Mouse (Mus musculus): ENCODE measurements around the gene Spata7. TPM values are rescaled to one million over a fixed set of nuclear protein-coding genes. Genes with fewer than 3 reads are reported as not detected.

Spata7 gene
- polyA plus RNA-seq, 1 experiment from 2014 or later, result 30.6 TPM

DNA sequence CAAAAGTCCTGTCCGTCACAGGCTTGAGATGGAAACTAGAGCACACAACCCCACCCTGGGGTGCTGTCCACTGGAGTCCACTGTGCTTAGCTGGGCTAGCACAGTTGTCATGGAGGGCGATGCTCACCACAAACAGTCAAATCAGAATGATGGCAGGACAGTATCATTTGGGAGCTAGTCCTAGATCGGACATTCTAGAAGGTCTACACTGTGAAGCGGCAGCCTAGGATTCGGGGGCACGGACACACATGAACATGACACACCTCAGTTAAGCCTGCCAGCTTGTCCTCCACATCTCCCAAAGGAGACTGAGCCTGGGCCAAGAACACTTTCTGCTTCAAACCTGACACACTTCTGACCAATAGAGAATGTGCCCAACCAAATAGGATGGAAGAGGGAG lies 48.9 kb downstream of the Spata7 start:
- H3K27ac ChIP-seq (replicated peaks), result no peak overlapping the region
- H3K27me3 ChIP-seq, result no peaks in the 10 kb centered on the region
- WGBS, result 96% methylated on average over 6 of the region's 6 CpGs
- 0 out of 2 replicates have a peak, but pooled peaks cover 1% of the 10 kb centered on the region for H3K36me3 ChIP-seq
- H3K4me3 ChIP-seq, result no peak overlapping the region
- no peak for ATAC-seq (ENCODE audit: low FRiP score, low read depth)
- H3K4me1 ChIP-seq (replicated peaks), result no peaks in the 10 kb centered on the region
- no peak overlapping the region for H3K9ac ChIP-seq
- no peak overlapping the region for H3K4me2 ChIP-seq
- no peaks in the 10 kb centered on the region for H3K9me3 ChIP-seq

DNA sequence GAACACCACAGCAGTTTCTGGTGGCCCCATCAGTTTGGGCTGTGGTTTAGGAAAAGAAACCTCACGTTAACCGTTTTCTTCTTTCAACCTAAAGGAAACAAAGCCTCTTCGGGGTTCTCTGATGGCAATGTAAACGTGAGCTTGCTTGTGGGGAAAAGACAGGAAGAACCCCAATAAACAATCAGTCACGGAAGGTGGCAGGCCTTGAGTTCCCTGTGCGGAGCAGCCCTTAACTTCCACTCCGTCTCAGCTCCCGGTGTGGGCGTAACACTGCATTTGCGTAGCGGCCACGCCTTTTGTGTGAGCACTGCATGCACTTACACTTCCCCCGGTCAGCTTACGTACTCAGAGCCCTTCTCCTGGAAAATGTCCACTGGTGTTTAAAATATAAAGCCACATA lies 49.4 kb downstream of the Spata7 start:
- WGBS, result 42% methylated on average over 14 of the region's 14 CpGs
- 0 out of 2 replicates have a peak, but pooled peaks cover 2% of the 10 kb centered on the region for H3K36me3 ChIP-seq
- no peak overlapping the region for H3K27ac ChIP-seq (replicated peaks)
- no peaks in the 10 kb centered on the region for H3K4me1 ChIP-seq (replicated peaks)
- no peak for ATAC-seq (ENCODE audit: low FRiP score, low read depth)
- no peak overlapping the region for H3K4me3 ChIP-seq
- H3K4me2 ChIP-seq, result no peak overlapping the region
- no peaks in the 10 kb centered on the region for H3K9me3 ChIP-seq
- no peaks in the 10 kb centered on the region for H3K27me3 ChIP-seq
- no peak overlapping the region for H3K9ac ChIP-seq

DNA sequence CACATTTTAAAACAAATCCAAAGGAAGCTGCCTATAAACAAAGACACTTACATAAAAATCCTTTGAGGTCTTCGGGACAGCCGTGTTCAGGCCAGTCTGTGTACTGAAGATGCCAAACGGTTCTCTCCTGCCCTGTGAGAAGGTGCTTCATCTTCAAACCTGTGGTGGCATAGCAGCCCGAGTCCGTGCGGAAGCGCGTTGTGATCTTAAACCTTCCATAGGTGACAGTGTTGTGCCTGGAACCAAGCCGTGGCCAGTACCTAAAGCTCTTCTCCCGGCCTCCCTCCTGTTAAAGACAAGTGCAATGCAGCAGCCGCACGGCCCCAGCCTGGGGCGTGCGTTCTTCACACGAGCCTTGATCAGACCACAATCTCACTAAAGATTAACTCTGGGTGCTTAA lies 51.9 kb downstream of the Spata7 start:
- Histone ChIP-seq H3K4me3 (no peak overlapping the region), H3K27ac (replicated peaks) (no peak overlapping the region), H3K27me3 (no peaks in the 10 kb centered on the region), H3K4me2 (no peak overlapping the region), H3K4me1 (replicated peaks) (no peaks in the 10 kb centered on the region), H3K36me3 (0 out of 2 replicates have a peak, but pooled peaks cover 2% of the 10 kb centered on the region), H3K9ac (no peak overlapping the region), H3K9me3 (no peaks in the 10 kb centered on the region)
- ATAC-seq (ENCODE audit: low FRiP score, low read depth), result no peak
- WGBS, result 82% methylated on average over 15 of the region's 15 CpGs

DNA sequence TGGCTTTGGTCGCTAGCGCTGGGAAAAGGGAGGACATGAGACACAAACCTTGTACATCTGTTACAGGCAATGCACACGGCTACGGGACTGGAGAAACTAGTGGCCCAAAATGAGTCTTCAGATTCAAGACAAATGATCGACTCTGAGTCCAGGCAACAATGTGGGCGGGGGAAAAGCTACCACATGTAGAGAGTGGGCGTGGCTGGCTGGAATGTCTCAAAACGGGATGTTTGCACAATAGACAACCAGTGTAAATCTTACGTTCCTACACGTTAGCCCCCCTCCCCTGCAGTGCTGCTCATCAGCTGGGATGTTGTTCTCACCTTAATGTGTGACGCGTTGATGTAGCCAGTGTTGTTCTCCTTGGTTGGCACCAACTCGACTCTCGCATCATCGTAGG lies 54.2 kb downstream of the Spata7 start:
- ATAC-seq (ENCODE audit: low FRiP score, low read depth), result no peak
- 81% methylated on average over 15 of the region's 15 CpGs for WGBS
- H3K27ac ChIP-seq (replicated peaks), result no peak overlapping the region
- H3K4me1 ChIP-seq (replicated peaks), result no peaks in the 10 kb centered on the region
- H3K4me3 ChIP-seq, result no peak overlapping the region
- H3K27me3 ChIP-seq, result no peaks in the 10 kb centered on the region
- H3K9me3 ChIP-seq, result no peaks in the 10 kb centered on the region
- H3K36me3 ChIP-seq, result 0 out of 2 replicates have a peak, but pooled peaks cover 2% of the 10 kb centered on the region
- H3K9ac ChIP-seq, result no peak overlapping the region
- H3K4me2 ChIP-seq, result no peak overlapping the region

DNA sequence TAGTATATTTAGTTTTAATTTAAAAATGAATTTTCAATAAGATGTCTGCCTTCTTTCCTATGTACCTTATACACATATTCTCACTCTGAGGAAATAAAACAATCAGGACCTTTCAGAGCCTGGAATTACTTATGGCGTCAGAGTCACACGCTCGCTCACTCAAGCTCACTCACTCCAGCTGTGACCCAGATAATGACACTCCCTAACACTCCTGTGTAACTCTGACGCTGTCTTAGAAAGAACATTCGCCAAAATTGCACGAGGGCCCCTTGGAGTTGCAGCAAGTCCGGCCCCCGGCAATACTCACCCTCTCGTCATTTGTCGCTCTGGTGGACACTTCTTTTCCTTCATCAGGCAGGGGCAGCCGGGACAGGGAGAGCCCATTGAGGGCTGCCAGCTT lies 55.2 kb downstream of the Spata7 start:
- Histone ChIP-seq H3K4me1 (replicated peaks) (no peaks in the 10 kb centered on the region), H3K9me3 (no peaks in the 10 kb centered on the region), H3K9ac (no peak overlapping the region), H3K36me3 (peaks cover 2% of the 10 kb centered on the region; the same call in 1 of the 2 replicates), H3K27ac (replicated peaks) (no peak overlapping the region), H3K4me2 (no peak overlapping the region), H3K27me3 (no peaks in the 10 kb centered on the region), H3K4me3 (no peak overlapping the region)
- WGBS, result 82% methylated on average over 11 of the region's 11 CpGs
- ATAC-seq (ENCODE audit: low FRiP score, low read depth), result no peak

DNA sequence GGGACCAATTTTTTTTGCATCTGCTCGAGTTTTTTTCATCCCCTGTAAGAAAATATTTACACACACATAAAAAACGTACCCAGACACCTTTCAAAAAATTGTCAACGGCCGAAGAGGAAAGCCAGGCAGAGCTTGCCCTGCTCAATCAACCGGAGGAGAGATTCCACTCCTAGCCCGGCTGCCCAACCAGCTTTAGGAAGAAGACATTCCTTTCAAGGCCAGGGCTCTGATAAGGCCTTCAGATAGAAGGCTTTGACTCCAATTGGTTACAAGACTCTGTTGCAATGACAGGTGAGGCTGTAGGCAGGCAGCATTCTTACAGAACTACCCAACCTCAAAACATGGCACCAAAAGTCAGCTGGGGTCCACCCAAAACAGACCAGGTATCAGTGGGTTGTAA lies 55.6 kb downstream of the Spata7 start:
- 85% methylated on average over 6 of the region's 6 CpGs for WGBS

DNA sequence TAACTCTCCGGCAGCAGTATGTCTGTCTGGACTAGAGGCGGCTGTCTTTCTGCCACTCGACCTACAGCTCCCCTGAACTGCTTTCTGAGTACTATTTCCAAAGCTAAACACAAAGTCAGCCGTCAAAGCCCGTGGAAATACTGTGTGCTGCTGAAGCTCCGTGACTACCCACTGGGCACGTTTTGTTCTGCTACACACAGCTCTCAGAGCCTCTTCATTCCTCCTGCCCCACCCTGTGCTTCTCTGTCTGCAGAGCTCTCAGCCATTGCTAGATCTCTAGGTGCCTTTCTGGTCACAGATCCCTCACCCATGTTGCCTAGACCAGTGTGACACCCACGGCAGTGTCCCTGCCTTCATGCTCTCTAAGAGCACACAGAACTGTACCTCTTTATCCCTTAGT lies 62.3 kb downstream of the Spata7 start:
- no peak overlapping the region for H3K9ac ChIP-seq
- ATAC-seq (ENCODE audit: low FRiP score, low read depth), result no peak
- H3K27ac ChIP-seq (replicated peaks), result no peak overlapping the region
- no peaks in the 10 kb centered on the region for H3K27me3 ChIP-seq
- no peaks in the 10 kb centered on the region for H3K9me3 ChIP-seq
- no peak overlapping the region for H3K4me3 ChIP-seq
- 77% methylated on average over 8 of the region's 8 CpGs for WGBS
- no peaks in the 10 kb centered on the region; the same call in none of the 2 replicates for H3K36me3 ChIP-seq
- H3K4me2 ChIP-seq, result no peak overlapping the region
- H3K4me1 ChIP-seq (replicated peaks), result no peaks in the 10 kb centered on the region

More for the DNA sequence above, 55.6 kb downstream of the Spata7 start:
- Histone ChIP-seq H3K4me2 (no peak overlapping the region), H3K27me3 (no peaks in the 10 kb centered on the region), H3K4me3 (no peak overlapping the region), H3K9me3 (no peaks in the 10 kb centered on the region), H3K4me1 (replicated peaks) (no peaks in the 10 kb centered on the region), H3K36me3 (peaks cover 2% of the 10 kb centered on the region; the same call in 1 of the 2 replicates), H3K9ac (no peak overlapping the region), H3K27ac (replicated peaks) (no peak overlapping the region)
- ATAC-seq (ENCODE audit: low FRiP score, low read depth), result no peak

DNA sequence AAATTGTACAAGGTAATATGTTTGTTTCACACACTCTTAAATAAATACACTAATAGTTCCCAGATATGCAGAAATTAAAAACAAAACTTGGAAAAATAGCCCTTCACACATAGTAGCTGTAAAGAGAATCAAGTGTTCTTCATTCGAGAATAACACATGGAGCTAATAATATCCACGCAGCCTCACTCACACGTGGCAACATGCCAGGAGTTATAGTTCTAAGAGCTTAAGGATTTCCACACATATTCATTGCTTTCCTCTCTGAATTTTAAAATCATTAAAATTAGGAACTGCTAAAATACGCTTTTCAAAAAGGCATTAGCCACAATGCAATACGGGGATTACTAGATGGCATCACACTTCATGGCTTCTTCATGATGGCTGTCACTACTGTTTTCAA lies 69.2 kb downstream of the Spata7 start:
- no peaks in the 10 kb centered on the region for H3K27me3 ChIP-seq
- WGBS, result 86% methylated on average over 5 of the region's 5 CpGs

DNA sequence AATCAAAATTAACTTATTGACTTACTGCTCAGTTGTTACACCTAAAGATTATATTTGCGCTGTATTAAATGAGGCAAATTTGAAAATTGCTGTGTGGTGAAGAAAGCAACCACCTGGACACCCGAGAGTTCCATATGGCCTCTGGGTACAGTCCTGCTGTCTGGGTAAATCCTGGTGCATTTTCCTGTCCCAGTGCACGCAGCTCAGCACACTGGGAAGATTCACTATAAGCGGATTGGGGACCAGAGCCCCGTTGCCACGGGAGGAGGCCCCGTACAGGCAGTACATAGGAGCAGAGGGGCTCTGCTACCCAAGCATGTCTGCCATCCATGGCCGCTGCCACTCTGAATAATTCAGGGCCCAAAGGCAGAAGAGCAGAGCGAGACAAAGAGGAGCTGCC lies 73.6 kb downstream of the Spata7 start:
- 78% methylated on average over 9 of the region's 9 CpGs for WGBS
- no peaks in the 10 kb centered on the region; the same call in 1 of the 2 replicates for H3K36me3 ChIP-seq
- H3K4me1 ChIP-seq (replicated peaks), result no peaks in the 10 kb centered on the region
- H3K9me3 ChIP-seq, result no peaks in the 10 kb centered on the region
- no peak for ATAC-seq (ENCODE audit: low FRiP score, low read depth)
- H3K27ac ChIP-seq (replicated peaks), result no peak overlapping the region
- H3K4me3 ChIP-seq, result no peak overlapping the region
- no peaks in the 10 kb centered on the region for H3K27me3 ChIP-seq
- no peak overlapping the region for H3K4me2 ChIP-seq
- H3K9ac ChIP-seq, result no peak overlapping the region

More for the DNA sequence above, 69.2 kb downstream of the Spata7 start:
- Histone ChIP-seq H3K9ac (no peak overlapping the region), H3K36me3 (no peaks in the 10 kb centered on the region; the same call in 1 of the 2 replicates), H3K4me3 (no peak overlapping the region), H3K27ac (replicated peaks) (no peak overlapping the region), H3K4me1 (replicated peaks) (no peaks in the 10 kb centered on the region), H3K4me2 (no peak overlapping the region), H3K9me3 (no peaks in the 10 kb centered on the region)
- ATAC-seq (ENCODE audit: low FRiP score, low read depth), result no peak

DNA sequence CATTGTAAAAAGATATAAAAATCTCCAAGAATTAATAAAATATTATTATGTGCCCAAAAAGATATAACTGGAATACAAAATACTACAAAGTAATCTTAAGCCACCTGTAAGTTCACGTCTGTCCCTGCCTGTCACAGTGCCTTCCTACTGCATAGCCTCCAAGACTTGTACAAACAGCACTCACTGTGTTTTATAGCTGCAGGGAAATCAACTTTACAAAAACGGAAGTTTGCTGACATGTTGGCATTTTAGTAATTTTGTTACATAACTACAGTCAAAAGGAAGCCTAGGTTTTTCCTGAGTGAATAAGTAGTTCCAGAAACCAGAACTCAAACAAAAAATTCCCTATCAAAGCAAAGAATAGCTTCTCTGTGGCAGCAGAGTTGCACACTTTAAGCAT lies 75.6 kb downstream of the Spata7 start:
- no peak for ATAC-seq (ENCODE audit: low FRiP score, low read depth)
- no peak overlapping the region for H3K4me2 ChIP-seq
- no peak overlapping the region for H3K4me3 ChIP-seq
- H3K4me1 ChIP-seq (replicated peaks), result no peaks in the 10 kb centered on the region
- no peak overlapping the region for H3K9ac ChIP-seq
- no peak overlapping the region for H3K27ac ChIP-seq (replicated peaks)
- H3K27me3 ChIP-seq, result no peaks in the 10 kb centered on the region
- H3K9me3 ChIP-seq, result no peaks in the 10 kb centered on the region
- 80% methylated on average over 2 of the region's 2 CpGs for WGBS
- no peaks in the 10 kb centered on the region; the same call in 1 of the 2 replicates for H3K36me3 ChIP-seq

DNA sequence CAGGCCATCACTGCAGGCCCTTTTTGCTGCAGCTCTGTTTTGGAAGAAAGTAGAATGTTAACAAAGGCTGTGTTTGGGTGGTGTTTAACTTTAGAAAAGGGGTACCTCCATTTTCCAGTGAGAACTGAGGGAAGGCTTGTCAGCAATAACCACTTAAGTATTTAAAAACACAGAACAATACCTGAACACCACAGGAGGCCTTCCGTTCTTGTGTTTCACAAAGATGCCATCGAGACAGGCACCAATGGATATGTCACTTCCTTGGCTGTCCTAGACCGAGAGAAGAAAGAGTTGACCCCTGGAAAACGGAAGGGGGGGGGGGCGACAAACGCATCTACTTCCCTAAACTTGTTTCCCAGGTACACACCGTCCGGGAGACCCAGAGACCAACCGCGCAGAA lies 76.0 kb downstream of the Spata7 start:
- no peak for ATAC-seq (ENCODE audit: low FRiP score, low read depth)
- 72% methylated on average over 10 of the region's 10 CpGs for WGBS
- H3K27ac ChIP-seq (replicated peaks), result no peak overlapping the region
- no peaks in the 10 kb centered on the region for H3K4me1 ChIP-seq (replicated peaks)
- H3K9ac ChIP-seq, result no peak overlapping the region
- H3K4me2 ChIP-seq, result no peak overlapping the region
- no peak overlapping the region for H3K4me3 ChIP-seq
- H3K27me3 ChIP-seq, result no peaks in the 10 kb centered on the region
- no peaks in the 10 kb centered on the region for H3K9me3 ChIP-seq
- H3K36me3 ChIP-seq, result no peaks in the 10 kb centered on the region; the same call in 1 of the 2 replicates

DNA sequence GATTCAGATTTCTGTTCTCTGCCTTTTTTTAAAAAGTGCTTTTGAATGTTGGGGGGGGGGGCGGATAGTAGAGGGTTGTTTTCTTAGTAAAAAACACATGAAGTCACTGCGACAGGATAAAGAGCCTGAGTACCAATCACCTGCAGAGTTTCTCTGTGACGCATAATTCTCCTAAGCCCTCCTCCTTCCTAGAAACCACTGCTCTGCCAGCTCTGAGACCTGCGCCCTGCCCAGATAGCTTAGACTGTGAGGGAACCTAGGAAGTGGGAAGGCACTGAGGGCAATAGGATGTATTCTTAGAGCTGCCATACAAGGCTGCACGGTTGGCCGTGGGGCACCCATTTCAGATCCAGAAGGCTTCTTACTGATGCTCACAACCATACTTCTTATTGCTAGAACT lies 84.9 kb downstream of the Spata7 start:
- H3K4me3 ChIP-seq, result no peak overlapping the region
- H3K27ac ChIP-seq (replicated peaks), result no peak overlapping the region
- no peak for ATAC-seq (ENCODE audit: low FRiP score, low read depth)
- WGBS, result 70% methylated on average over 6 of the region's 6 CpGs
- no peaks in the 10 kb centered on the region for H3K9me3 ChIP-seq
- H3K4me1 ChIP-seq (replicated peaks), result no peaks in the 10 kb centered on the region
- no peaks in the 10 kb centered on the region for H3K27me3 ChIP-seq
- no peaks in the 10 kb centered on the region for H3K36me3 ChIP-seq
- H3K4me2 ChIP-seq, result no peak overlapping the region
- no peak overlapping the region for H3K9ac ChIP-seq

DNA sequence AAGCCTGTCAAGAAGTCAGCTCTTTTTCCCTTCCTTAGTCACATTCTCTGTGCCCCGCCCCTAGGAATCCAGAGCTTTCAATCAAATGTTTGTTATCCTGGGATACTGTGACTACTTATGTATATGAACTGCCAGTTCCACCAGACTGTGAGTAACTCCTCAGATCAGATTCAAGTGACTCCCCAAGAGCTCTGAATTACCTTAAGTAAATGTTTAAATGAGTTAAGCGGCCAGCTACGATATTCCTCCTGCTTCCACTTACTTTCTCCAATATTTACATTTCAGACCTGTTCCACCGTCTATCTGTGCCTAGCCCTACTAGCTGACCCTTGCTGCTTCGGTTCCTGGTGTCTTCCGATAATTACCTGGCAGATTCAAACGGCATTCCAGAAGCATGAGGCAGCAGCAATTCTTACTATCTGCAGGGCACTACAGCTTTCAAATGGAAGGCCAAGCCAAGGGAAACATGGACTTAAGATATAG lies 85.7 kb downstream of the Spata7 start:
- Histone ChIP-seq H3K27me3 (no peaks in the 10 kb centered on the region), H3K9me3 (no peaks in the 10 kb centered on the region), H3K4me2 (no peak overlapping the region), H3K9ac (no peak overlapping the region), H3K4me3 (no peak overlapping the region), H3K4me1 (replicated peaks) (no peaks in the 10 kb centered on the region), H3K36me3 (no peaks in the 10 kb centered on the region), H3K27ac (replicated peaks) (no peak overlapping the region)
- ATAC-seq (ENCODE audit: low FRiP score, low read depth), result no peak
- WGBS, result 71% methylated on average over 7 of the region's 7 CpGs
